Mouse (Mus musculus) embryo, embryonic 11.5 days (tissue): Measurements from ENCODE around the gene Kifc5b.
"Not testable (repeated sequence)": the region's sequence is repeated elsewhere in the genome, so short reads cannot be mapped to it uniquely, and the experiment has no call there.

Source experiments
- DNase-seq: peaks from one replicate; pipeline ENCODE4 v3.0.0-alpha.2; 2012; ENCODE audit warnings: low read depth, low spot score

The Kifc5b gene

DNA sequence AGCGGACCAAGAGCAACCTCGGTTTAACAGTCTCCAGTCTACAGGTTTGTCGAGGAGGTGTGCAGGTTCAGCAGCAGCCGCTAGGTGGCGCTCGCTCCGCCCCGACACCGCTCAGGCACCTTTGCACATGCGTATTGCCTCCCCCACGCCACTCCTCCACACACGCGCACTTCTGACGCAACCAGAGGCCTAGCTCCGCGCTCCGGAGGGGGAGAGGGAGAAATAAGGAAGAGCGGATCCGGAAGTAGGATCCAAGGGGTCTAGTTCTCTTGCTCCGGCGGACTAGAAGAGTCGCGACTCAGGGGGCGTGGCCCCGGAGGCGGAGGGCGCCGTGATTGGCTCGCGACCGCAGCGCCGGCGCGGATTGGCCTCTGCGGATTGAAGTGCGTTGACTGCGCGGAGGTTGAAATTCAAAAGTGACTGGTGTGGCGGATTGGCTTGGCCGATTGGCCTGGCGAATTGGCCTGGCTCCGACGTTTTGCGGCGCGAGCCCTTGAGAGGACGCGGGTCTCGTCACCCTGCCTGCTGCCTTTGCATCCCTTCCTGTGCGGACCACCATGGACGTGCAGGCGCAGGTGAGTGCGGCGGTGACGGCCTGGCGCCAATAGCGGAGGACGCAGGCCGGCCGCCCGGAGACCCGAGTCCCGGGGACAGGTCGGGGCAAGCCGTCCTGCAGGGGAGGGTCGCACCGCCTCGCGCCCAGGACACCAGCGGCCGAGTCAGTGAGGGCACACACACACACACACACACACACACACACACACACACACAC is at the start of gene Kifc5b:
TSS of gene Kifc5b (plus strand) at position 381 of the 772 bp plus-strand sequence.
- peak; percentile 99 for DNase-seq

DNA sequence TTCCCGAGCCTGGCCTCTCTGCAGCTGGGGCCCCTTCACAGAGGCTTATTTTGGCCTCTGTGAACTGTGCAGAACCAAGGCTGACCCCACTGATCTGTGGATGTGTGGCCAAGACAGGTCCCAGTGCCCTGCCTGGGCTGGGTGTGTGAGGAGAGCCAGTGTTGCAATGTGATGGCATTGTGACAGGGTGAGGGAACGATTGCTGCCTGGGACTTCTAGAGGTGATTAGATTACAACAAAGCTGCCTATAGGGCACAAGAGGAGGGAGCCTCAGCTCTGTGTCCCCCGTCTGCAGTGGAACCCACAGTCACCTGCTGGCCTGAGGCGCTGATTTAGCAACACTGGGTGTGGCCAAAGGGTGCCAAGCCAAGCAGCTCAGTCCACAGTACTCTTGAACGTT is 48.1 kb upstream of the Kifc5b start:
- DNase-seq: no peak

DNA sequence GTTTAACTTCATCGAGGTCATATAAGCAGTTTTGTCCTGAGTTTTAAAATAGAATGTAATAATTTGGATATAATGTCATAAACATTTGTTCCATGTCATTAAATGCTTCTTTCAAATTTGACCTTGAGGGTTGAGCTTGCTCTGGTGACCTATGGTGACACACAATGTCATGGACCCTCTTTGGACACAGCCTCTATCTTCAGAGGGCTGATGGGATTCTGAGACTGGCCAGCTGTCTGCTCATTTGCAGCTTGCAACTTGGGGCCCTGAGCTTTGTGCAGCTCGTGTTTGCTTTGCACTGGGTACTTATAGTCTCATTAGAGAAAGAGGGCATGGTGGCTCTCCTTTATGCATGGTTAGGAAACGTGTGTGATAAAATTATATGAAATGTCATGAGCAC is 44.0 kb upstream of the Kifc5b start:
- no peak for DNase-seq

DNA sequence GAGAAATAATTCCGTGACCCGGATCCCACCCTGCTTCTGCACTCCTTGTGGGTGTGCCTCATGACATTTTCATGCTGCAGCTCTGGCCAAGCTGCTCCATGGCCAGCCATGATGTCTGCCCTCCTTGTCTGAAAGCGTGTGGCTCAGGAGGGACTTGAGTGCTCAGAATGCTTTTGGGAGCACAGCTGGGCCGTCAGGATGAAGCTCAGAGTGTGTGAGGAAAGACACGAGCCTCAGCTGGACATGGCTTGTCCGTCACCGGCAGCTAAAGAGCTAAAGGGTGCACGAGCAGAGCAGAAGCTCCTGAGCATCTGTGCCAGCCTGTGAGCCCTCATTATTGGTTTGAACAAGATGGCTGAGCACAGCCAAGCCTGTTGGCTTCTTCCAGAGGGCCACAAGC is 43.4 kb upstream of the Kifc5b start:
- DNase-seq: no peak

DNA sequence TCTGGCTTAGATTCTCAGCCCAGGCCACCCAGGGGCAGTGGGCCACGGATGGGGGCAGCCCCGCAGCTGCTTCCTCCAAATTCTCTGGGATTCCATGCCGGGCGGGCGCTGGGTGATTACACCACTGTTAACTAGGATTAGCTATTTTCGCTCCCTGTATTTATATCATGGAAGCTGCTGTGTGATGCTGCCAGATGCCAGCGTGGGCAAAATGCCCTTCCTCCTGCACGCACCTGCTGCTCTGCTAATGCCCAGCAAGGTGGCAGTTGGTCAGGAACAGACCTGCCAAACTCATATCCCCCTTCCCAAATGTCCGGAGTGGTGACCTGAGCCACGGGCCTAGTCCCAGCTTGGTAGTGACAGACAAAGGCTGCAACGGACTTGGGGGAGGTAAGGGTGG is 42.3 kb upstream of the Kifc5b start:
- DNase-seq: no peak

DNA sequence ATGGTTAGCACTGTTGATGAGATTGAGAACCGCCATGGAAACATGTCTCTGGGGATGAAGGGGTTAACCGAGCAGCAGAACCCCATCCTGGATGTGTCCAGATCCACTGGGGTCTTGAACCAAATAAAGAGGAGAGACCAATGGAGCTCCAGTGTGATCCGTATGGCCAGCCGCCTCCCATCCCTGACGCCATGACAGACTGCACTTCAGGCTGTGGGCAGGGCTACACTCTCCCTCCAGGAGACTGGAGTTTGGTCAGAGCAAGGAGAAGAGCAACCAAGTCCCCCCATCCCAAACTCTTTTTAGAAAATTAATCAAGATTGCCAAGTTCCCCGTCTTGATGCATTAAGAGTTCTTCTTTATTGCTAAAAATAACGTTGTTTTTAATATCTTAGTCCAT is 39.0 kb upstream of the Kifc5b start:
- DNase-seq: no peak

DNA sequence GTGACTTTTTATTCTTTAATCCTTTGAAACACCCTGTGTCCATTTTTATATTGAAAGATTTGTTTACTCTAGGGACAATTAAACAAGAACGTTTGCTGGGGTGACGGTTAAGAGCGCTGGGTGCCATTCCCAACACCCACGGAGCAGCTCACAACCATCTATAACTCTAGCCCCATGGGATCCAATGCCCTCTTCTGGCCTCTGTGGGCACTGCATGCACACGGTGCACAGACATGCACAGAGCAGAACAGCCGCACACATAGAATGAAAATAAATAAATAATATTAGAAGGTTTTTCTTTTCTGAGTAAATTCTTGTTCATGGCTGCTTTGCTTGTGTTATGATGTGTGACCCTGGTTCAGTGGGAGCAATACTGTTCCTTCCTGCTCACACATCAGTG is 37.7 kb upstream of the Kifc5b start:
- DNase-seq: no peak

DNA sequence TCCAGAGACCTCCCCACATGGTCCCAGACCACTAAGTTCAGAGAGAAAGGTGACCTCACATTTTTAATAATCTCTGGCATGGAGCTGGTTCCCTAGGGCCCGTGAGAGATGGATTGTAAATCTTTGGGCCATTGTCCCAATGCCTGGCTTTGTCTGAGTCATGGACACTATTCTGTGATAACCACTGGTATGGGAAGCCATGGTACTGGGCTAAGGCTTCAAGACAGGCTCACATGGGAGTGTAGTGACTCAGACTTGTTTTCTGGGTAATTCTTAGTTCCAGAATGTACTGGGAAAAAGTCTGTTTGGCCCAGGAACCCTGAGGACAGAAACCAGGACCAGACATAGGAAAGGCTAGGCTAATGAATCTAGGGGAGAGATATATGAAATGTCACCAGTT is 34.2 kb upstream of the Kifc5b start:
- no peak for DNase-seq

DNA sequence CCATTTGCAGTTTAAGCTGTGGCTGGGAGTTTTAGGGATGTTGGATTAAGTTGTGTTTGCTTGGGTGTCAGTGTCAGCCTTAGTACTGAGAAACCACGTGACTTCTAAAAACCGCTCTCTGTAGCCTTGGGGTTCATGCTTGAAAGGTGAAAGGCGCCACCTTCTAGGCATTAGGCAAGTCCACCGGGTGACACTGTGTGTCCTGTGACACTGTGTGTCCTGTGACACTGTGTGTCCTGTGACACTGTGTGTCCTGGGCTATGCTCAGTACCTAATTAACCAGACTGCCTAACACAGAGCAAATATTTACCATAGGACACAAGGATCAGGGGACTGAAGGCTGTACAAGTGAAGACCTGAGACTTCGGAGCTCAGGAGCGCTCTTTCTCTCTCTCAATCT is 33.3 kb upstream of the Kifc5b start:
- DNase-seq: no peak

DNA sequence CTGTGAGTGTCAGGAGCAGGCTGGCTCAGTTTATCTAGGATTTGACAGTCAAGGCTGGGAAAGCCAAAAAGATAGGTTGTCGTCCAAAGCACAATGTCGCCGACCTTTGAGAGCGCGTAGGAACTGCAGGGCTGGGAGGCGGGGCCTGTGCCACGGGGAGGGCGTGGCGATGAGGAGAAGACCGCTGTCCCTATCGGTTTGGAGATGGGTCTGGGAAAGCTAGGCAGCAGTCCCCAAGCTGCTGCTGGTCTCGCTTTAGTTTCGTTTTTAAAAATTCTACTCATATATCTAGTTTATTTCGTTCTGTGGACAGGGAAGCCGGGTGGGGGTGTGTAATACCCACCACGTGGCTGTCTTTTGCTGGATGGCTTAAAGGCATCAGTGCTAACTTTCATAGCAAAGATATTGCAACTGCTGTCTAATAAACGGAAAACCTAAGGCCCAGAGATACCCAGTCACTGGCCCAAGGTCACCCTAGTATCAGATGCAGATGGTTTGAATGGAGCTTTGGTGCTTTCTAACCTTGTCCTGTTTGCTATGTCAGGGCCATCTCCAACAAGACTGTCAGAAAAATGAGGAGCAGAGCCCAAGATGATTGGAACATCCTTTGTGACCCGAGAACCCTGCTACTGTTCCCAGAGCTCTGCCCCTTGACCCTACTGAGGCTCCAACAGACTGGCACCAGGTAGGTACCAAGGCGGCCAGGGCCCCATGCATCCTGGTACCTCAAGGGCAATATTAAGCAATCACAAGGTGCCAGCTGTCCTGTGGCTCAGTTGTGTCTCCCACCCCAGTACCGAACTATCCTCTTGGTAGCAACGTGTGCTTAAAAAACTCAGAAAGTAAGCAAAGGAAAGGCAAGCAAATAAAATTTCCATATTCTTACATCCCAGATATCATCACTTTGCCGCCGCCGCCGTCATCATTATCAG is 31.6 kb upstream of the Kifc5b start:
- DNase-seq: peak; percentile 48

DNA sequence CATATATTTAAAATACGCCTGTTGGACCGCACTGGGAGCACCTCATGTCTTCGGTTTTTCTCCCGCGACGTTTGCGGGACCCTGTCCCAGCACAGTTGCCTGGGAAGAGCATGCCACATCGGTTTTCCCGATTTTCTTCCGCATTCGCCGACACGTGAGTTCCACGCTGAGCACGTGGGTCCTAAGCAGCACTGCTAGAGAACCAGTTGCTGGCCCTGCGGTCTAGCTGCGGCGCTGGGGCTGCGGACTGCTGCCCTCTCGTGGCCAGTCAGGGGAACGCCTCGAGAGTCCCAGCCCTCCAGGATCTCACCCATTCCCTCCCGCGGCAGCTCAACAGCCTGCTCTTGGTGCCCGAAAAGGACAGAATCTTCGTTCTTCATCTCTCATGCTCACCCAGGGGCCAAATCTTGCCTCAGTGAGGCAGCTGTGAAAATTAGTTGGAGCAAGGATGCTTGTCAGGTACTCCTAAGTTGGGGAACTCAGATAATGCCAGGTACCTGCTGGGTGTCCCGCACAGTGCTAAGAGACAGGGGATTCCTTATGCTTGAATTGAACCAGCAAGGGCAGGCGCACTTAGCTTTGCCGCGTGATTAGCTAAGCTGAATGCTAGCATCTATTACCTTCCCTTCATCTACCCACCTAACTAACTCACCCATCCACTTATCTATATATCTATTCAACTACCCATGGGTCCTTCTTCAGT is 30.7 kb upstream of the Kifc5b start:
- peak; percentile 77 for DNase-seq

DNA sequence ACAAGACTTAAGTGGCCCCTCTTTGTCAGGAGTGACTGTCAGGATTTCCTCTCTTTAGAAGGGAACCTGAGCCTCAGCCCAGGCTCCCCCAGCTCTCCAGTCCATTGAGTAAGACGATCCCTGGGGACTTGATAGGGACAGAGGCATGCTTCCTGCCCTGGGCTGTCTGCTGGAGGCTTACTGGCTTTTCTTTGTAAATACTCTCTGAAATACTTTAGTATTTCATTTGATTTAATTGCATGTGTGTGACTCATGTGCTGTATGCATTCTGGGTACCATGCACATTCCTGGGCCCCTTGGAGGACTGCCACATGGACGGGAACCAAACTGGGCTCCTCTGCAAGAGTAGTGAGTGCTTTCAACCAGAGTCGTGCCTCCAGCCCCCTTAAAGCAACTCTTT is 29.0 kb upstream of the Kifc5b start:
- DNase-seq: no peak

DNA sequence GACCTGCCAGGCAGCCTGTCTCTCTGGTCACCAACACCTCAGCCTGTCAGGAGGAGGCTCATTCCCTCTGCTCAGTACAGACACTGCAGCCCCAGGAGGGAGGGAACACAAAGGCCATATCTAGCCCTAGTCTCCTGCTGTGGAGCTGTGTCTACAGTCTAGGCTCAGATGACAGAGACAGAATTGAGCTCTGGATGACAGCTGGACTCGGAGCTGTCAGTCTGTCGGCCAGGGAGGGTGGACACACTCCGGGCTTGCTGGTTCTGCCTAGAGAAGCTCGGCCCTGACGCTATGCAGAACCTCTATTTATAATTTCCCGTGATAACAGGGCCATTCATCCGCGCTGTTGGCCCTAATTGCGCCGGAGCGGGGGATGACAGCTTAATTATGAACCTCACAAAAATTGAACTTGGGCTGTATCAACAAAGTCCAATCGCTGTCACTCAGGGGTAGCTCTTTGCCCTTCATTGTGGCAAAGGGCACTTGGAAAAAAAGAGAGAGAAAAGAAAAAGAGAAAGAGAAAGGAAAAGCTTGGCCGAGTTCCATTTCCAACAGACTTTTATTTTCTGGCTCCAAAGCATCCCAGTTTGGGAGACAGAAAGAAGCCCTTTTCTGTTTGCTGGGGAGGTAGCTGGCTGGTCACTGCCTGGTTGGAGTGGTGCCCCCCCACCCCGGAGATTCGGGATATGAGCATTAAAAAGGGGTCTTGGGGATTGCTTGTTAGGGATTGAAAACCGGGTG is 24.1 kb upstream of the Kifc5b start:
- no peak for DNase-seq

DNA sequence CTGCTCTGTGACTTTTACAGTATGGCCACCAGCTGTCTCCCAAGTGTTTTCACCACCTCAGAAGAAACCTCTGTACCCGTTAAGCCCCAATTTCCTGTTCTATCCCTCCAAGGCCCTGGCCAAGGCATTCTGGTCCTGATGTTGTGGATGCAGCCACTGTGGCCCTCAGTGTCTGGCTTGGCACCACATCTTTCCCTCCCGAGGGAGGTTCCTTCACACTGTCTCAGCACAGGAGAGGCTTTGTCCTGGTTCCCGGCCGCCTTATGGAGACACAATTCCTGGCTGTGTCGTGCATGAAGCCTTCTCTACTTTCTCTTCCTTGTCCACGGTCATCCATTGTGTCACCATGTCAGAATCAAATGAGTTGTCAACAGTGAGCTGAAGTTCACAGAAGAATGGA is 23.4 kb upstream of the Kifc5b start:
- DNase-seq: no peak

DNA sequence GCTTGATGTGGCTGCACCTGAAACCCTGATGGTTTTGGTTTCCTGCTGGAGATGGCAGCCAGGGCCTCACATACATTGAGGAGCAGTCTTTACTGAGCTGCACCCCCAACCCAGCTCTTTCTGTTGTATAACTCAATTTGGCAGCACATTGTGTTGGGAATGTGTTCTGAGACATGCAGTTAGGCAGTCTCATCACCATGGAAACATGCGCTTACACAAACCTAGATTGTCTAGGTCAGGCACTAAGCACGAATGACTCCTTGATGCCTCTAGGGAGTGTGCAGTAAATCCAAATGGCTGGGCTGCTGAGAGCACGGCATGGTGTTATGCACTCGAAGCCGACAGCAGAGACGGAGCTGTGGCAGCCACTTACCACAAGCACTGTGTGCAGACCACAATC is 22.5 kb upstream of the Kifc5b start:
- no peak for DNase-seq

DNA sequence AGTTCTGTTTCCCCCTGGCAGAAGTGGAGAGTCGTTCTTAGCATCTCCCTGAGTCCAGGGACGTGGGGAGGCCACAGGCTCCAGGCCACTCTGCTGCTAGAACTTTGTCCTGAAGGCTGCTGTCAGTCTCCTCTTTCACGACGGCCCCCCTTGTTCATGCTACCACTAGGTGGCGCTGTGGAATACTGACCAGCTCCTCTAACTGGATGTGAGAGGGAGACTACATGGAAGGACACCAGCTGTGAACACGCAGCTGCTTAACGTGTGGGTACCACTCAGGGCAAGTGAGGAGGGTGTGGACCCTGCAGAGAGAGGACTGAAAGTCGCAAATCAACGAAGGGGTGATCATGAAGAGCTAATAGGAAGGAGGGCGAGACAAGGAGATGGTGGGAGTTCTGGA is 21.3 kb upstream of the Kifc5b start:
- DNase-seq: peak; percentile 58

DNA sequence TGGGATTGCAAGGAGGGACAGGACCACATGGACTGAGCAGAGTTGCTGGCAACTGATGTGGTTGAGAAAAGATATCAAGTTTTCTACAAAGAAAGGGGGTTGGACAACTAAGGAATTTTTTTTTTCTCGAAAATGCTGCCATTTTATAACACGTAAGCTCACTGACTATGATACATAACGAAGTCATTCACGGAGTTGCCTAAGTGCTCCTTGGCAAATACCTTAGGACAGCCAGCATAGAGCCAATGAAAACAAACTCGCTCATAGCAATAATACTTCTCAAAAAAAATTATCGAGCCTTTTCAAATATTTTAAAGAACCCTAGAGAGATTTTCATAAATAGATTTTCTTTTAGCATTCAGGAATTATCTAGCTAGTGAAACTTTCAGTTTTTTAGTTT is 16.0 kb upstream of the Kifc5b start:
- no peak for DNase-seq

DNA sequence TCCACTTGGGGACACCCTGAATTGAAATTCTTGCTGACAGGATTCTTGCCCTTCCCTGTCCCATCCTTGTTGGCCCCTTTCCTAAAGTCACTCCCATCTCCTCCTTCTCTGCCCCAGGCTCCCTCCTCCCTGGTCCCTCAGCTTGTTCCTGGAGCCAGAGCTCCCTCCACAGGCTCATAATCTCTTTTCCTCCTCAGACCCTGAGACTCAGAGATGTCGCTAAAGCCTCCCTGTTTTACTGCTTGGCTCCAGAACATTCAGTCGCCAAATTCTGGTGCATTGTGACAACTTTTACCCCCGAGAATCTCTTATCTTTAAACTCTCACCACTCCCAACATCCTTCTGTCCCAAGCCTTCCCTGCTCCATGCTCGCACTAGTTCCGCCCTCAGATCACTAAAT is 12.6 kb upstream of the Kifc5b start:
- no peak for DNase-seq

DNA sequence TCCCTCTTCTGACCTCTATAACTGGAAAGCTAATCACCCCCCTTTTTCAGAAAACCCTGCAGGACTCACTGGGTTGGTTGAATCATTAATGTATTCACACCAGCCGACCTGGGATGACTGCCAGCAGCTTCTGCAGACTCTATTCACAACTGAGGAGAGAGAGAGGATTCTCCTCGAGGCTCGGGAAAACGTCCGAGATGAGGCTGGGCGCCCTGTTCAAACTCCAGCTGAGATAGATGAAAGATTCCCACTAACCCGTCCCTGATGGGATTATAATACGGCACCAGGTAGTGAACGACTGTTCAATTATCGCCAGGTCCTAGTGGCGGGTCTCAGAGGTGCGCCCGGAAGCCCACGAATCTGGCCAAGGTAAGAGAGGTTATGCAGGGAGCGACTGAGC is 9.4 kb upstream of the Kifc5b start:
- not testable (repeated sequence) for DNase-seq

DNA sequence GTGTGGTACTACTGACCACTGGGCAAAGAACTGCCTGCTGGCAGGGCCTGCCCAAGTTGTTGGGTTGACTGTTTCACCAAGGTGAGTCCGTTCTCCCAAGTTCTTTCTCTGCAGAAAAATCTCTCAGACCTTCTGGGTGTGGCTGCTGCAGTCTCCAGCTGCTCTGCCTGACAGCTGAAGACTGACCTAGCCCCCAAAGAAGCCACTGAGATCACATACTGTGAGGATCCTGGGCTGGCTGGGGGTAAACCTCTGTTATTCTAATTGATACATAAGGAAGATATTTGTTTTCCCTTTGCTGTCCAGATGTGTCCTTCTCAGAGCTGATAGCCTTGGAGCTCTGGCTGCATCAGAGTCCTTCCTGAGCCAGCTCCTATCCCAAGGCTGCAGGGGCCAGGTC is 1.6 kb upstream of the Kifc5b start:
- DNase-seq: no peak

DNA sequence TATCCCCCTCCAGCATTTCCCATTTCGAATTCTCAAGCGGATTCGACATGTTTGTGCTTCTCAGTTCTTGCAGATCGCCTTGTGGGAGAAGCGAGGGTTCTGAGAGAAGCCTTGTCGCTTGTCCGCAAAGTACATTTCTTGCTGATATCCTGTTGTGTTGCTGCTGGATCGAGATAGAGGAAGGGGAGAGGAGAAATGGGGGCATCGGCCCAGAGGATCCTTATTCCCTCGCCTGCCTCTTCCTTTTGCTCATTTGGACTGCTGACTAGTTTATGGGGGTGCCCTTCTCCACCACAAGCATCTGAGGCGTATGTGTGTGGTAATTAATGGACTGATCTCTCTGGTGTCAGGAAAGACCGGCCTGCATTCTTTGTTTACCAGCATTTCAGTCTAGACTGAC is 669 bp downstream of the Kifc5b start:
- DNase-seq: not testable (repeated sequence)

DNA sequence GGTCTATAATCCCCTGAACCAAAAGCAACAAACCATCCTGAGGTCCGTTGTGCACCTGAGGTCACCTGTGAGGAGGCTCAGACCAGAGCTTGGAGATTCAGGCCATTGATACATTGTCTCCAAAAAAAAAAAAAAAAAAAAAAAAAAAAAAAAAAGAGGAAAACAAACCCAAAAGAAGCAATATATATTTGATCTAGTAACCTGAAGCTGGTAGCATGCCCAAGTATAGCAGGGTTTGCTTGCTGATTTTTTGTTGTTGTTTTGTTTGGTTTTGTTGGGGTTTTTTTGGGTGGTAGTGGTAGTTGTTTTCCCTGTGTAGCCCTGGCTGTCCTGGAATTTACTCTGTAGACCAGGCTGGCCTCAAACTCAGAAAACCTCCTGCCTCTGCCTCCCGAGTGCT is 1.5 kb downstream of the Kifc5b start:
- DNase-seq: no peak
